Mouse (Mus musculus) kidney, adult 2 months (tissue): ENCODE measurements around the gene 1500009C09Rik. TPM values are rescaled to one million over a fixed set of nuclear protein-coding genes. Genes with fewer than 3 reads are reported as not detected.

ENCODE experiments used
- DNase-seq: peaks from one replicate; pipeline ENCODE4 v3.0.0; 2021
- H3K27ac ChIP-seq: fragments of 200-500 bp; 2 replicates; pipeline ENCODE4 v1.5.1; 2012; ENCODE audit warnings: low read depth, low read length, control low read depth, inconsistent platforms; ENCODE audit not compliant: insufficient read depth
- H3K27me3 ChIP-seq: fragments of 200-500 bp; replicated peaks from 2 replicates; pipeline ENCODE4 v1.6.1; 2012; ENCODE audit warnings: mild to moderate bottlenecking, moderate library complexity, low read length, inconsistent platforms; ENCODE audit not compliant: control insufficient read depth, insufficient read depth
- H3K36me3 ChIP-seq: fragments of 200-500 bp; 2 replicates; pipeline ENCODE4 v1.6.1; 2012; ENCODE audit warnings: mild to moderate bottlenecking, moderate library complexity, low read length, inconsistent platforms; ENCODE audit not compliant: control insufficient read depth, insufficient read depth
- H3K4me1 ChIP-seq: fragments of 200-500 bp; 2 replicates; pipeline ENCODE4 v1.6.1; 2011; ENCODE audit warnings: low read length; ENCODE audit not compliant: control insufficient read depth, insufficient read depth
- H3K4me3 ChIP-seq: fragments of 200-500 bp; 2 replicates; pipeline ENCODE4 v1.5.1; 2011; ENCODE audit warnings: mild to moderate bottlenecking, low read depth, low read length, control low read depth; ENCODE audit not compliant: insufficient read depth
- CTCF ChIP-seq: fragments of 200-500 bp; conservative IDR thresholded peaks from 2 replicates; pipeline ENCODE4 v1.5.1; 2011; ENCODE audit warnings: low read depth, mild to moderate bottlenecking, control low read depth, low read length, moderate library complexity, mixed read lengths; ENCODE audit not compliant: insufficient read depth, insufficient read length
- POLR2A ChIP-seq: fragments of 200-500 bp; IDR thresholded peaks from one replicate; pipeline ENCODE4 v1.6.1; 2011; ENCODE audit warnings: low read depth, low read length, control low read depth
- WGBS: fragments of 180-500 bp; shearing (Covaris S2); methylation state at CpG from one replicate; pipeline ENCODE4 v1.1.7; 2018; 5-methylcytosine and 5-hydroxymethylcytosine counted together
- polyA plus RNA-seq: library from polyadenylated mRNA; depleted of rRNA; stranded (reverse); fragments of >200 nt; gene quantifications from 2 replicates; pipeline ENCODE4 v1.2.3, GENCODE M21; 2012

The 1500009C09Rik gene
- polyA plus RNA-seq, 1 experiment: 0.20 TPM

- Histone ChIP-seq H3K4me1 (no peaks in the 10 kb centered on the region), H3K27ac (no peak overlapping the region), H3K4me3 (no peak overlapping the region), H3K27me3 (no peaks in the 10 kb centered on the region), H3K36me3 (no peaks in the 10 kb centered on the region)
- 32% methylated on average over 10 of the region's 10 CpGs for WGBS
- DNase-seq: no peak
- TF ChIP-seq CTCF (no peak), POLR2A (no peak)
These were observed 3.8 kb downstream of the 1500009C09Rik start for GRCm38 (mm10) chr15:82255944-82256383.

DNA sequence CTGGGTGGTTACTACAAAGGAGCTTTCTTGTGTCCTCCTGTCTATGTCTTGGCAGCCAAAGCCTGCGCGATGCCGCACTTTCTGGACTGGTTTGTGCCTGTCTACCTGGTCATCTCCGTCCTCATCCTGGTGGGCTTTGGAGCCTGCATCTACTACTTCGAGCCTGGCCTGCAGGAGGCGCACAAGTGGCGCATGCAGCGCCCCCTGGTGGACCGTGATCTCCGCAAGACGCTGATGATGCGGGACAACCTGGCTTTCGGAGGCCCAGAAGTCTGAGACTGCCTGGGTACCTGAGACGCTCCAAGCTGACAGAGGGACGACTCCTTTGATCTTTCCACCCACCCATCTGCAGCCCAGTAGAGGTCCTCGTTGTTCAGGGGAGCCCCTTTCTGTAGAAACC is 7.3 kb downstream of the 1500009C09Rik start:
- H3K4me3 ChIP-seq: no peak overlapping the region
- no peaks in the 10 kb centered on the region for H3K27me3 ChIP-seq
- 13% methylated on average over 16 of the region's 16 CpGs for WGBS
- H3K27ac ChIP-seq: no peak overlapping the region
- no peaks in the 10 kb centered on the region for H3K36me3 ChIP-seq
- TF ChIP-seq CTCF: peak; percentile 87
- no peak for TF ChIP-seq POLR2A
- DNase-seq: peak; percentile 62
- H3K4me1 ChIP-seq: no peaks in the 10 kb centered on the region

DNA sequence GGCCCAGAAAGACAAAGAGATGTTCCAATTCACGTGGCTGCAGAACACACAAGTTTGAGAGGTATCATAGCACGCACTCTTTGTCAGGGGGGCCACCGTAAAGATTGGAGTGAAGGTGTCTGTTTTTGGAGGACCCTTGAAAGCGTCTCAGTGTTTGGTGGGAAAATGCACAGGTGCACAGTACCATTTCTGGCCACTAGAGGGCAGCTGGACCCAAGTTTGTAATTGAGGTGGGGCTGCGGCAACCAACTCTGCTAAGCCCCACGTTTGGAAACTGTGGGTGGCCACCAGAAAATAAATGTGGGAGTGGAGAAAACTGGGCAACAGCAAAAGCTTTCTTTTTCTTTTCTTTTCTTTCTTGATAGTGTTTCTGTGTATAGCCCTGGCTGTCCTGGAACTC is 14.2 kb downstream of the 1500009C09Rik start:
- Histone ChIP-seq H3K27me3 (no peaks in the 10 kb centered on the region), H3K36me3 (no peaks in the 10 kb centered on the region), H3K27ac (no peak overlapping the region), H3K4me1 (no peaks in the 10 kb centered on the region), H3K4me3 (no peak overlapping the region)
- WGBS: 11% methylated on average over 6 of the region's 6 CpGs
- DNase-seq: peak; percentile 60
- TF ChIP-seq CTCF: peak; percentile 87
- no peak for TF ChIP-seq POLR2A

DNA sequence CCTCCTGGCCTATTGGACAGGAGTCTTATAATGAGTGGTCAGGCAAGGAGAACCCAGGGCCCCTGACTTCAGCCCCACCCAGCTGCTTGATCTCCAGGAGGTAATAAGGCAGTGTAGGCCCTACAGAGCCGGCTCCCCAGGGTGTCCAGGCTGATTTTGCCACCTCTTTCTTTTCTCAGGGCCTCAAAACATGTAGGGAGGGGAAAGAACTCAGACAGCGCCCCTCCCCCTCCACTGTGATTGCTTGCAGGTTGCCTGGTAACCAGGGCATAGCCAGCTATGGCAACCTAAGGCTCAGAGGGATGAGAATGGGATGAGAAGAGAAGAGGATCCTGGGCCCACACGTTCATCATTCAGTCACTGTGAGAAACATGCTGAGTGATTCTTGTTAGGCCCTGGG is 16.0 kb downstream of the 1500009C09Rik start:
- DNase-seq: no peak
- Histone ChIP-seq H3K36me3 (no peaks in the 10 kb centered on the region), H3K27me3 (no peaks in the 10 kb centered on the region), H3K27ac (no peak overlapping the region), H3K4me1 (no peaks in the 10 kb centered on the region), H3K4me3 (no peak overlapping the region)
- TF ChIP-seq CTCF: no peak
- no peak for TF ChIP-seq POLR2A
- WGBS: 53% methylated on average over 3 of the region's 3 CpGs

DNA sequence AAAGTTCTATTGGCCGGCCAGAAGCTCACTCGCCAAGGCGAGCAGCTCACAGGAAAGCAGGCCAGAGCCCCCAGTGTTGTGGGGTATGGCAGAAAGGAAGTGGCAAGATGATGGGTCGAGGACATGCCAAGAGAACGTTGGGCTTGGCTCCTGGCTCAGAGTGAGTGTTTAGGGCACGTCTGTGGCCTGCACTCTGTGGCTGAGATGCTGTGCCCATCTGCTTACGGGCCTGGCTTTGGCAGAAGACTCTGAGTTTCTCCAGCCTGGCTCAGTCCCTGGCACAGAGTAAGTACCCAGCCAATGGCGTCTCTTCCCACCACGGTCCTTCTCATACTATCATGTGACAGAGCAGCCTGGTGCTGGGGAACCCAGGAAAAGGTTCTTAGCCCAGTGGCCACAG is 16.6 kb downstream of the 1500009C09Rik start:
- Histone ChIP-seq H3K27ac (no peak overlapping the region), H3K4me3 (no peak overlapping the region), H3K4me1 (no peaks in the 10 kb centered on the region), H3K27me3 (no peaks in the 10 kb centered on the region), H3K36me3 (no peaks in the 10 kb centered on the region)
- WGBS: 86% methylated on average over 9 of the region's 9 CpGs
- TF ChIP-seq POLR2A: no peak
- TF ChIP-seq CTCF: no peak
- DNase-seq: no peak

DNA sequence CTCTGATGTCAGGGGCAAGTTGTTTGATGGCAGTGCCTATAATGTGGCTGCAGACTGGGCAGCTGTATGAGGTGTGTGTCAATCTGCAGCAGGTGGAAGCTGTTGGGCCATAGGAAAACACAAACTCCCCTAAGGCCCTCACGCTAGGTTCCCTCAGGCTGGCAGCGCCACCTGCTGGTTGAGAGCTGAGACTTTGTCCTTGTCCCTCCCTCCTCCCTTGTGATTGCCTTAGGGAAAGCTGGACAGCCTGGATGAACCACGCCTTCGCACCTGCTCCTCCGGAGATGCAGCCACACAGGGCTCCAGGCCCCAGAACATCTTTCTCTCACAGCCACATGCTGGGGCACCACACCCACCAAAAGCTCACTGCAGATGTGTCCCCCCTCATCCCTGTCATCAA is 19.0 kb downstream of the 1500009C09Rik start:
- TF ChIP-seq POLR2A (no peak), CTCF (peak; percentile 93)
- Histone ChIP-seq H3K4me3 (no peak overlapping the region), H3K4me1 (no peaks in the 10 kb centered on the region), H3K27me3 (peaks cover 2% of the 10 kb centered on the region; the same call in 1 of the 2 replicates), H3K36me3 (no peaks in the 10 kb centered on the region), H3K27ac (no peak overlapping the region)
- 6% methylated on average over 5 of the region's 5 CpGs for WGBS
- peak; percentile 54 for DNase-seq

DNA sequence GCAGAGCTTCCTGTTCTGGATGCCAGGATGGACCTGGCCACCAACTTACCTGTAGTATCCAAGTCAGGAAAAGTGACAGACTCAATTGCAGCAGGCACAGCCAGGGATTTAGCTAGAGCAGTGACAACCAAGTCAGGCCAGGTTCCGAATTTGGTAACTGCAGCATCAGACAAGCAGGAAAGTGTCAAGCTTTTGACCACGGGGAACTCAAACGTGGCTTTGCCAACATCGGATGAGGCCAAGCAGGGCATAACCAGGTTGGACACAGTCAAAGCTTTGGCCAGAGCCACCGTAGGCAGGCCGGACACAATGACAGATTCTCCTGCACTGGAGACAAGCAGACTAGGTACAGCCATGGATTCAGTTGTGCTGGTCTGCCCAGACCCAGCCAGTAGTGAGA is 20.1 kb downstream of the 1500009C09Rik start:
- peaks cover 2% of the 10 kb centered on the region; the same call in 1 of the 2 replicates for H3K27me3 ChIP-seq
- H3K4me3 ChIP-seq: no peak overlapping the region
- no peaks in the 10 kb centered on the region for H3K36me3 ChIP-seq
- no peak for DNase-seq
- 89% methylated on average over 6 of the region's 6 CpGs for WGBS
- H3K27ac ChIP-seq: no peak overlapping the region
- TF ChIP-seq CTCF (no peak), POLR2A (no peak)
- H3K4me1 ChIP-seq: no peaks in the 10 kb centered on the region
